Mouse (Mus musculus) liver, adult 2 months (tissue): ENCODE data around the gene Gm26938. TPM values are rescaled to one million over a fixed set of nuclear protein-coding genes. Genes with fewer than 3 reads are reported as not detected.

Source experiments
- DNase-seq: peaks from one replicate; pipeline ENCODE4 v3.0.0-alpha.2; 2011; ENCODE audit warnings: low read depth, low spot score; ENCODE audit errors: extremely low read depth
- H3K27ac ChIP-seq: fragments of 200-500 bp; replicated peaks from 2 replicates; pipeline ENCODE4 v1.5.1; 2012; ENCODE audit warnings: low read depth, mild to moderate bottlenecking, control low read depth, inconsistent platforms, low read length; ENCODE audit not compliant: insufficient read depth
- H3K27me3 ChIP-seq: fragments of 200-500 bp; 2 replicates; pipeline ENCODE4 v1.6.1; 2012; ENCODE audit warnings: mild to moderate bottlenecking, moderate library complexity, low read length, inconsistent platforms; ENCODE audit not compliant: control insufficient read depth, insufficient read depth
- H3K36me3 ChIP-seq: fragments of 200-500 bp; 2 replicates; pipeline ENCODE4 v1.6.1; 2012; ENCODE audit warnings: low read length, inconsistent platforms; ENCODE audit not compliant: control insufficient read depth, insufficient read depth
- H3K4me1 ChIP-seq: fragments of 200-500 bp; 2 replicates; pipeline ENCODE4 v1.6.1; 2011; ENCODE audit warnings: low read length; ENCODE audit not compliant: control insufficient read depth, insufficient read depth
- H3K4me3 ChIP-seq: fragments of 200-500 bp; 2 replicates; pipeline ENCODE4 v1.5.1; 2011; ENCODE audit warnings: low read depth, mild to moderate bottlenecking, control low read depth, low read length, moderate library complexity; ENCODE audit not compliant: insufficient read depth
- H3K79me2 ChIP-seq: fragments of 200-500 bp; 2 replicates; pipeline ENCODE4 v1.6.1; 2012; ENCODE audit warnings: inconsistent platforms, mild to moderate bottlenecking, low read length, moderate library complexity; ENCODE audit not compliant: control insufficient read depth, insufficient read depth
- H3K9ac ChIP-seq: fragments of 200-500 bp; 2 replicates; pipeline ENCODE4 v1.6.1; 2012; ENCODE audit warnings: low read depth, mild to moderate bottlenecking, control low read depth, inconsistent platforms, low read length
- CTCF ChIP-seq: fragments of 200-500 bp; IDR thresholded peaks from 2 replicates; pipeline ENCODE4 v1.5.1; 2011; ENCODE audit warnings: low read depth, low read length, control low read depth
- POLR2A ChIP-seq: fragments of 200-500 bp; IDR thresholded peaks from 2 replicates; pipeline ENCODE4 v1.6.1; 2011; ENCODE audit warnings: low read length, control low read depth; ENCODE audit not compliant: insufficient read depth; ENCODE audit errors: extremely low read depth
- WGBS: fragments of 180-500 bp; shearing (Covaris S2); methylation state at CpG from one replicate; pipeline ENCODE4 v1.1.7; 2018; 5-methylcytosine and 5-hydroxymethylcytosine counted together
- polyA plus RNA-seq: library from polyadenylated mRNA; depleted of rRNA; stranded (reverse); fragments of >200 nt; gene quantifications from 2 replicates; pipeline ENCODE4 v1.2.3, GENCODE M21; 2012
- total RNA-seq: library from RNA; depleted of rRNA; stranded (reverse); fragments of >200 nt; gene quantifications from 2 replicates; pipeline ENCODE4 v1.2.3, GENCODE M21; 2014

Gm26938 gene
- total and polyA plus RNA-seq, 2 experiments = not detected

- Histone ChIP-seq H3K27me3 (no peaks in the 10 kb centered on the region), H3K4me3 (no peak overlapping the region), H3K79me2 (no peaks in the 10 kb centered on the region), H3K4me1 (no peaks in the 10 kb centered on the region), H3K36me3 (no peaks in the 10 kb centered on the region), H3K27ac (no peak overlapping the region), H3K9ac (no peak overlapping the region)
- no peak for TF ChIP-seq CTCF
- TF ChIP-seq POLR2A = no peak
- DNase-seq = peak; percentile 25
- 61% methylated on average over 12 of the region's 12 CpGs for WGBS
These were observed 23.6 kb upstream of the Gm26938 start for GRCm38 (mm10) chr5:139849626-139850320.

GRCm38 (mm10) chr5:139839142-139839541, 12.9 kb upstream of the Gm26938 start:
- Histone ChIP-seq H3K9ac (no peak overlapping the region), H3K4me1 (no peaks in the 10 kb centered on the region), H3K27ac (no peak overlapping the region), H3K79me2 (no peaks in the 10 kb centered on the region), H3K4me3 (no peak overlapping the region), H3K27me3 (no peaks in the 10 kb centered on the region), H3K36me3 (no peaks in the 10 kb centered on the region)
- 40% methylated on average over 3 of the region's 3 CpGs for WGBS
- TF ChIP-seq POLR2A (no peak), CTCF (no peak)
- DNase-seq = no peak

DNA sequence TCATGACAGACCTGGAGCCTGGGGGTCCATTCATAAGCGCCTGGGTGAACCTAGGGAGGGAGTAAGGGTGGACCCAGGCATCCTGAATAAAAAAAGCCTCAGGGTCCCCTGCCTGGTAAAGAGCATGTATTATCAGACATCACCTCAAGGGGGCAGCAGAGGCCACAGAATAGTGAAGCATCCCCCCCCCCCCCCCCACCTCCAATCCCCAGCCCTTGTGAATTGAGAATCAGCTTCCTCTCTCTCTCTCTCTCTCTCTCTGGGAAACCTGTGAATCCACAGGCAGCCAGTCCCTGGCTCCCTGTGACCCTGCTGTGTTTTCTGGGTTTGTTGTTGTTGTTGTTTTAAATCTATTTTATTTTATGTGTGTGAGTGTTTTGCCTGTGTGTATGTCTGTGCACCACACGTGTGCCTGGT, 12.3 kb upstream of the Gm26938 start:
- Histone ChIP-seq H3K36me3 (no peaks in the 10 kb centered on the region), H3K27ac (no peak overlapping the region), H3K4me1 (no peaks in the 10 kb centered on the region), H3K9ac (no peak overlapping the region), H3K27me3 (no peaks in the 10 kb centered on the region), H3K79me2 (no peaks in the 10 kb centered on the region), H3K4me3 (no peak overlapping the region)
- DNase-seq = no peak
- WGBS = 36% methylated on average over 2 of the region's 2 CpGs
- TF ChIP-seq CTCF = peak; percentile 20; the same call in 1 of the 2 replicates
- no peak for TF ChIP-seq POLR2A

- H3K27ac ChIP-seq = no peak overlapping the region
- H3K27me3 ChIP-seq = no peaks in the 10 kb centered on the region
- H3K4me3 ChIP-seq = no peak overlapping the region
- H3K9ac ChIP-seq = no peak overlapping the region
- H3K79me2 ChIP-seq = no peaks in the 10 kb centered on the region
- no peak for TF ChIP-seq POLR2A
- no peak for TF ChIP-seq CTCF
- H3K36me3 ChIP-seq = no peaks in the 10 kb centered on the region
- no peaks in the 10 kb centered on the region for H3K4me1 ChIP-seq
- 64% methylated on average over 7 of the region's 7 CpGs for WGBS
- peak; percentile 76 for DNase-seq
These were observed 9.5 kb upstream of the Gm26938 start for GRCm38 (mm10) chr5:139835706-139836105.

- 64% methylated on average over 7 of the region's 7 CpGs for WGBS
- TF ChIP-seq CTCF = no peak
- no peak for TF ChIP-seq POLR2A
- H3K36me3 ChIP-seq = no peaks in the 10 kb centered on the region
- no peak overlapping the region for H3K4me3 ChIP-seq
- H3K9ac ChIP-seq = no peak overlapping the region
- no peak overlapping the region for H3K27ac ChIP-seq
- no peak for DNase-seq
- no peaks in the 10 kb centered on the region for H3K4me1 ChIP-seq
- no peaks in the 10 kb centered on the region for H3K27me3 ChIP-seq
- H3K79me2 ChIP-seq = no peaks in the 10 kb centered on the region
These were observed 5.9 kb upstream of the Gm26938 start for GRCm38 (mm10) chr5:139832125-139832524.

- Histone ChIP-seq H3K9ac (no peak overlapping the region), H3K4me1 (peaks cover 4% of the 10 kb centered on the region), H3K4me3 (no peak overlapping the region), H3K36me3 (no peaks in the 10 kb centered on the region), H3K79me2 (peaks cover 8% of the 10 kb centered on the region; the same call in 1 of the 2 replicates), H3K27ac (no peak overlapping the region), H3K27me3 (no peaks in the 10 kb centered on the region)
- WGBS = 86% methylated on average over 3 of the region's 3 CpGs
- no peak for DNase-seq
- no peak for TF ChIP-seq CTCF
These were observed 4.5 kb upstream of the Gm26938 start for GRCm38 (mm10) chr5:139830734-139831133.
